Mouse (Mus musculus) spleen, adult 2 months (tissue): Measurements from ENCODE around the gene Gm11541. TPM values are rescaled to one million over a fixed set of nuclear protein-coding genes. Genes with fewer than 3 reads are reported as not detected.

Experiments used
- DNase-seq, 2 experiments: peaks; one replicate each; pipeline versions ENCODE4 v3.0.0 to v3.0.0-alpha.2; 2012 to 2021; ENCODE audit warnings: low spot score in 2 of 2, low read depth in 1 of 2
- H3K27ac ChIP-seq: fragments of 200-500 bp; 2 replicates; pipeline ENCODE4 v1.5.1; 2012; ENCODE audit warnings: low read length, inconsistent platforms; ENCODE audit not compliant: insufficient read depth
- H3K27me3 ChIP-seq: fragments of 200-500 bp; 2 replicates; pipeline ENCODE4 v1.6.1; 2012; ENCODE audit warnings: mild to moderate bottlenecking, moderate library complexity, low read length, inconsistent platforms; ENCODE audit not compliant: control insufficient read depth, insufficient read depth
- H3K36me3 ChIP-seq: fragments of 200-500 bp; 2 replicates; pipeline ENCODE4 v1.6.1; 2012; ENCODE audit warnings: mild to moderate bottlenecking, low read length, inconsistent platforms; ENCODE audit not compliant: control insufficient read depth, insufficient read depth
- H3K4me1 ChIP-seq: fragments of 200-500 bp; 2 replicates; pipeline ENCODE4 v1.6.1; 2011; ENCODE audit warnings: inconsistent platforms; ENCODE audit not compliant: control insufficient read depth, insufficient read depth, insufficient read length
- H3K4me3 ChIP-seq: fragments of 200-500 bp; 2 replicates; pipeline ENCODE4 v1.5.1; 2011; ENCODE audit warnings: mild to moderate bottlenecking, inconsistent platforms; ENCODE audit not compliant: insufficient read depth, insufficient read length; ENCODE audit errors: extremely low read depth
- CTCF ChIP-seq: fragments of 200-500 bp; IDR thresholded peaks from 2 replicates; pipeline ENCODE4 v1.5.1; 2011; ENCODE audit warnings: mild to moderate bottlenecking, inconsistent platforms; ENCODE audit not compliant: insufficient read depth, insufficient read length, insufficient replicate concordance; ENCODE audit errors: extremely low read depth
- POLR2A ChIP-seq: fragments of 200-500 bp; IDR thresholded peaks from 2 replicates; pipeline ENCODE4 v1.6.1; 2011; ENCODE audit warnings: low read depth, low read length, inconsistent platforms
- WGBS: fragments of 180-500 bp; shearing (Covaris S2); methylation state at CpG from one replicate; pipeline ENCODE4 v1.1.7; 2018; 5-methylcytosine and 5-hydroxymethylcytosine counted together
- polyA plus RNA-seq: library from polyadenylated mRNA; depleted of rRNA; stranded (reverse); fragments of >200 nt; gene quantifications from 2 replicates; pipeline ENCODE4 v1.2.3, GENCODE M21; 2012

Gm11541 gene
- polyA plus RNA-seq, 1 experiment, result not detected

- H3K27ac ChIP-seq, result no peak overlapping the region
- H3K36me3 ChIP-seq, result no peaks in the 10 kb centered on the region
- no peak for DNase-seq
- no peaks in the 10 kb centered on the region for H3K27me3 ChIP-seq
- H3K4me1 ChIP-seq, result peaks cover 13% of the 10 kb centered on the region
- no peak overlapping the region for H3K4me3 ChIP-seq
- no peak for TF ChIP-seq CTCF
- TF ChIP-seq POLR2A, result no peak
Observed at GRCm38 (mm10) chr11:94680639-94681038, 23.7 kb downstream of the Gm11541 start.

- 40% methylated on average over 15 of the region's 15 CpGs for WGBS
- no peak for DNase-seq
Observed at GRCm38 (mm10) chr11:94677607-94678145, 26.6 kb downstream of the Gm11541 start.

GRCm38 (mm10) chr11:94676754-94677606 is 27.3 kb downstream of the Gm11541 start, which contains the start of gene Xylt2:
TSS of gene Xylt2 (minus strand) at chr11:94677515.
- DNase-seq, result peak; percentile 77 to 88
- Histone ChIP-seq H3K4me1 (peaks cover 16% of the 10 kb centered on the region), H3K27ac (peak within 1 kb of the TSS; percentile 50; the same call in 1 of the 2 replicates), H3K4me3 (peak within 1 kb of the TSS; percentile 99), H3K36me3 (no peaks in the 10 kb centered on the region), H3K27me3 (no peaks in the 10 kb centered on the region)
- no peak for TF ChIP-seq CTCF
- peak; percentile 65 for TF ChIP-seq POLR2A
- 1% methylated on average over 63 of the region's 82 CpGs for WGBS

More at GRCm38 (mm10) chr11:94677607-94678145, 26.6 kb downstream of the Gm11541 start:
- Histone ChIP-seq H3K27me3 (no peaks in the 10 kb centered on the region), H3K36me3 (no peaks in the 10 kb centered on the region), H3K4me3 (peak overlapping the region; percentile 53), H3K27ac (no peak overlapping the region), H3K4me1 (peaks cover 16% of the 10 kb centered on the region)
- TF ChIP-seq CTCF (no peak), POLR2A (no peak)

GRCm38 (mm10) chr11:94676308-94676707 is 28.0 kb downstream of the Gm11541 start:
- no peak for DNase-seq
- H3K36me3 ChIP-seq, result no peaks in the 10 kb centered on the region
- no peaks in the 10 kb centered on the region for H3K27me3 ChIP-seq
- WGBS, result 51% methylated on average over 4 of the region's 4 CpGs
- no peak overlapping the region for H3K27ac ChIP-seq
- TF ChIP-seq CTCF, result no peak
- no peak for TF ChIP-seq POLR2A
- peak overlapping the region; percentile 99; the same call in 1 of the 2 replicates for H3K4me3 ChIP-seq
- peaks cover 16% of the 10 kb centered on the region for H3K4me1 ChIP-seq

- Histone ChIP-seq H3K4me1 (peaks cover 16% of the 10 kb centered on the region), H3K36me3 (no peaks in the 10 kb centered on the region), H3K27ac (no peak overlapping the region), H3K4me3 (no peak overlapping the region), H3K27me3 (no peaks in the 10 kb centered on the region)
- 91% methylated on average over 5 of the region's 5 CpGs for WGBS
- TF ChIP-seq CTCF (no peak), POLR2A (no peak)
- DNase-seq, result no peak
Observed at GRCm38 (mm10) chr11:94675446-94675845, 28.9 kb downstream of the Gm11541 start.

- no peak for DNase-seq
- 89% methylated on average over 5 of the region's 5 CpGs for WGBS
- H3K36me3 ChIP-seq, result 0 out of 2 replicates have a peak, but pooled peaks cover 1% of the 10 kb centered on the region
- no peak overlapping the region for H3K27ac ChIP-seq
- peaks cover 16% of the 10 kb centered on the region for H3K4me1 ChIP-seq
- no peaks in the 10 kb centered on the region for H3K27me3 ChIP-seq
- H3K4me3 ChIP-seq, result no peak overlapping the region
- TF ChIP-seq CTCF (no peak), POLR2A (no peak)
Observed at GRCm38 (mm10) chr11:94674984-94675383, 29.3 kb downstream of the Gm11541 start.

- H3K36me3 ChIP-seq, result peaks cover 37% of the 10 kb centered on the region
- no peak overlapping the region for H3K4me3 ChIP-seq
- DNase-seq, result no peak
- H3K27me3 ChIP-seq, result no peaks in the 10 kb centered on the region
- TF ChIP-seq CTCF, result no peak
- TF ChIP-seq POLR2A, result no peak
- no peaks in the 10 kb centered on the region for H3K4me1 ChIP-seq
- 88% methylated on average over 6 of the region's 6 CpGs for WGBS
- no peak overlapping the region for H3K27ac ChIP-seq
Observed at GRCm38 (mm10) chr11:94665281-94665680, 39.0 kb downstream of the Gm11541 start.
